Mouse (Mus musculus) C2C12 (cell line): Measurements from ENCODE around the gene Tmem144. TPM values are rescaled to one million over a fixed set of nuclear protein-coding genes. Genes with fewer than 3 reads are reported as not detected.

Experiments
- H3K27me3 ChIP-seq: one replicate; pipeline ENCODE4 v1.6.1; 2011; ENCODE audit not compliant: control insufficient read depth, insufficient read depth, insufficient read length
- H3K36me3 ChIP-seq: one replicate; pipeline ENCODE4 v1.6.1; 2011; ENCODE audit not compliant: control insufficient read depth, insufficient read depth
- H3K4me3 ChIP-seq: one replicate; pipeline ENCODE4 v1.5.1; 2011; ENCODE audit warnings: mild to moderate bottlenecking, control low read depth; ENCODE audit not compliant: poor library complexity, insufficient read depth, severe bottlenecking
- H3K79me2 ChIP-seq: one replicate; pipeline ENCODE4 v1.6.1; 2011; ENCODE audit not compliant: control insufficient read depth, insufficient read depth
- H3K79me3 ChIP-seq: one replicate; pipeline ENCODE4 v1.6.1; 2011; ENCODE audit warnings: low read depth, control low read depth
- H3ac ChIP-seq: one replicate; pipeline ENCODE3; 2011; ENCODE audit warnings: low read depth; ENCODE audit not compliant: control insufficient read depth, insufficient read length
- CEBPB ChIP-seq: IDR thresholded peaks from one replicate; pipeline ENCODE4 v1.6.1; 2011; ENCODE audit warnings: low read depth, mild to moderate bottlenecking, control low read depth, moderate library complexity
- CTCF ChIP-seq: IDR thresholded peaks from one replicate; pipeline ENCODE4 v1.5.1; 2011; ENCODE audit not compliant: control insufficient read depth, insufficient read depth, insufficient read length
- FOSL1 ChIP-seq: IDR thresholded peaks from one replicate; pipeline ENCODE4 v1.8.0; 2011; ENCODE audit warnings: mild to moderate bottlenecking, low read length; ENCODE audit not compliant: poor library complexity, insufficient read depth, severe bottlenecking
- MAX ChIP-seq: IDR thresholded peaks from one replicate; pipeline ENCODE4 v1.6.1; 2011; ENCODE audit warnings: mild to moderate bottlenecking, control low read depth
- MYOD1 ChIP-seq: IDR thresholded peaks from one replicate; pipeline ENCODE4 v1.6.1; 2011; ENCODE audit warnings: low read depth; ENCODE audit not compliant: control insufficient read depth, insufficient read length
- MYOG ChIP-seq: IDR thresholded peaks from one replicate; pipeline ENCODE4 v1.6.1; 2011; ENCODE audit not compliant: control insufficient read depth, insufficient read length; ENCODE audit errors: extremely low read depth
- USF1 ChIP-seq: IDR thresholded peaks from one replicate; pipeline ENCODE4 v1.6.1; 2011; ENCODE audit warnings: low read depth, mild to moderate bottlenecking, control low read depth, moderate library complexity
- polyA plus RNA-seq: library from polyadenylated mRNA; unstranded; fragments of >200 nt; fragmentation: generic; extraction: Trizol; gene quantifications from one replicate; pipeline ENCODE4 v1.2.1, GENCODE M21; 2012; ENCODE audit warnings: missing spikeins

The Tmem144 gene
- polyA plus RNA-seq, 1 experiment, result 1.5 TPM

GRCm38 (mm10) chr3:79825067-79825780 is 27.3 kb downstream of the Tmem144 start:
- Histone ChIP-seq H3ac (no peak overlapping the region), H3K36me3 (peaks cover 3% of the 10 kb centered on the region), H3K4me3 (no peak overlapping the region), H3K79me2 (no peaks in the 10 kb centered on the region), H3K27me3 (no peaks in the 10 kb centered on the region), H3K79me3 (no peaks in the 10 kb centered on the region)
- TF ChIP-seq USF1 (no peak), CTCF (no peak)

- Histone ChIP-seq H3K79me2 (no peaks in the 10 kb centered on the region), H3K79me3 (no peaks in the 10 kb centered on the region), H3K27me3 (no peaks in the 10 kb centered on the region), H3K4me3 (no peak overlapping the region), H3ac (no peak overlapping the region), H3K36me3 (peaks cover 3% of the 10 kb centered on the region)
- TF ChIP-seq USF1, result no peak
- TF ChIP-seq FOSL1, result no peak
- no peak for TF ChIP-seq MYOD1
- no peak for TF ChIP-seq MAX
- TF ChIP-seq MYOG, result no peak
- no peak for TF ChIP-seq CTCF
- no peak for TF ChIP-seq CEBPB
These were observed 29.4 kb downstream of the Tmem144 start for GRCm38 (mm10) chr3:79823176-79823575.

DNA sequence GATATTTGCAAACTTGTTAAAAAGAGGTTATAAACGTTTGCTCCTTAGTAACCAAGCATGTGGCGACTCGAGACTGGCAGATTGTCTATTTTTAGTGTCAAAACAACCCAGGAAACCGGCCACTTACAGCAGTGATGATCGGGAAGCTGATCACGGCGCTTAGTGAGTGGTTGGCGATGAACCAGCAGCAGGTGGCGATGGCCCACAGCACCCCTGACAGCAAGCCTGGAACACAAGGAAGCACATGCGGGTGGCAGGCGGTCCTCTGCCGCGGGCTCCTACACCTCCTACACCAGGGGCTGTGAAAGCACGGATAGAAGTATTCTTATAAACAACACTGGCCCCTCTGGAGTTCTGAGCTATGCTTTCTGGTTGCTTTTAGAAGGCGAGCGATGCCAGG is 31.4 kb downstream of the Tmem144 start:
- Histone ChIP-seq H3K27me3 (no peaks in the 10 kb centered on the region), H3K4me3 (no peak overlapping the region), H3K79me3 (no peaks in the 10 kb centered on the region), H3K79me2 (no peaks in the 10 kb centered on the region), H3ac (no peak overlapping the region), H3K36me3 (peaks cover 3% of the 10 kb centered on the region)
- TF ChIP-seq FOSL1 (no peak), CTCF (no peak), MYOD1 (no peak), MYOG (no peak), USF1 (no peak)

DNA sequence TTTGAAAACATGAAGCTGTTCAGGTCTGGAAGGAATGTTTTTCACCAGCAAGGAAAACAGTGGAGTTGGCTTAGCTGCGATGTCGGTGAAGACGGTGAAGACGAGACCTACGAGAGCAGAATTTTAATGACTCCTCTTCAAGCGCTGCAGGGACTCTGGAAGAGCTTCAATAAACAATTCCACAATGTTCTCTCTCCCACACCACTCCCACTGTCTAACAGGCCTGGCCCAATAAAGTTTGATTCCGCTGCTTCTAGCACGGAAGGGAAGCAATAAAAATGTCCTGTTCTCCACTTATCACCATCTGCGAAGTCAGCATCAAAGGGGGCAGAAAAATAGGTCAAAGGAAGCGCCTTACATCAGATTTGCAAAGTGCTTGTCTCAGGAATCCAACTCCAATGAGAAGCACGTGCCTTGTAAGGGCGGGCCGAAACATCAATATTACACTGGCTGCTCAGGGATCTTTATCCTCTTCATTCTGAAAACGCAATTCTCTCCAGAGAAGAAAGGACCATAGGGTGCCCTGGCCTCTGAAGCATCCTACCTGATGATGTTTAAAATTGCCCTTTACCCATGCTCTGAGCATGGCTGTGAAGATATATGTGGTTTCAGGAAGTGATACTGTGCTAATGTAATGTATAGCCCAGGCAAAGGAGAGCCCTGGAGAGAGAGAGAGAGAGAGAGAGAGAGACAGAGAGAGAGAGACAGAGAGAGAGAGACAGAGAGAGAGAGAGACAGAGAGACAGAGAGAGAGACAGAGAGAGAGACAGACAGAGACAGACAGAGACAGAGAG is 34.2 kb downstream of the Tmem144 start:
- Histone ChIP-seq H3K36me3 (no peaks in the 10 kb centered on the region), H3K4me3 (no peak overlapping the region), H3K79me2 (no peaks in the 10 kb centered on the region), H3K79me3 (no peaks in the 10 kb centered on the region), H3ac (no peak overlapping the region), H3K27me3 (no peaks in the 10 kb centered on the region)
- TF ChIP-seq MYOD1, result no peak
- TF ChIP-seq USF1, result no peak
- no peak for TF ChIP-seq MAX
- no peak for TF ChIP-seq MYOG
- TF ChIP-seq CTCF, result no peak
- TF ChIP-seq FOSL1, result no peak
- no peak for TF ChIP-seq CEBPB

- TF ChIP-seq MYOD1 (no peak), CEBPB (no peak), CTCF (no peak), USF1 (no peak), FOSL1 (no peak), MAX (no peak), MYOG (no peak)
- Histone ChIP-seq H3K36me3 (no peaks in the 10 kb centered on the region), H3K79me3 (no peaks in the 10 kb centered on the region), H3ac (no peak overlapping the region), H3K79me2 (no peaks in the 10 kb centered on the region), H3K27me3 (no peaks in the 10 kb centered on the region), H3K4me3 (no peak overlapping the region)
These were observed 36.3 kb downstream of the Tmem144 start for GRCm38 (mm10) chr3:79816229-79816628.
